Mouse (Mus musculus): Measurements from ENCODE around the gene Rprd2. TPM values are rescaled to one million over a fixed set of nuclear protein-coding genes. Genes with fewer than 3 reads are reported as not detected.
A peak's percentile ranks its signal among the peaks of the same experiment; 100 is the strongest.
"Not testable (repeated sequence)": the region's sequence is repeated elsewhere in the genome, so short reads cannot be mapped to it uniquely, and the experiment has no call there.

Rprd2 gene
- polyA plus RNA-seq, 1 experiment, result 12.5 TPM

DNA sequence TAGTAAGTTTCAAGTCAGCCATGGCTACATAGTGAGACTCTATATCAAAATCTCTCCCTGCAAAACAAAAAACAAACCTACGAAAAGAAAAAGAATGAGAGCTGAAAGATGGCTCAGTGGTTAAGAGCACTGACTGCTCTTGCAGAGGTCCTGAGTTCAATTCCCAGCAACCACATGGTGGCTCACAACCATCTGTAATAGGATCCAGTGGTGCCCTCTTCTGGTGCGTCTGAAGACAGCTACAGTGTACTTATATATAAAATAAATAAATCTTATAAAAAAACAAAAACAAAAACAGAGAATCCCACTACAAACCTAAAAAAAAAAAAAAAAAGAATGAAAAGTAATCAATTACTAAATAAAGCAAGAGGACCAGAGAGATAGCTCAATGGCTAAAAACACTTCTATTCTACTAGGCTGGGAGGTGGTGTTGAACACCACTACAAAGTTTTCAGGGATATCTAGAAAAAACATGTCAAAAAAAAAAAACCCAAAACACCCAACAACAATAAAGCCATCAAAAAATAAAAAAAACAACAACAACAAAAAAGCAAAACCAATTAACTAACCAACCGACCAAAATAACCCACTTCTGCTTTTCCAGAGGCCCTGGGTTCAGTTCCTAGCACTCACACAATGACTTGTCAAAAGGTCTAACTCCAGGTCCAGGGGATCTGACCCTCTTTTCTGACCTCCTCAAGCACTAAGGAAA lies 24.0 kb upstream of the Rprd2 start:
- Histone ChIP-seq H3K4me1 (ENCODE audit: control insufficient read depth, insufficient read depth, insufficient read length, low read length) (no peaks in the 10 kb centered on the region), H3K27ac (replicated peaks; ENCODE audit: low read depth, low read length) (no peak overlapping the region), H3K4me3 (ENCODE audit: insufficient read depth, low read depth, low read length) (no peak overlapping the region)

DNA sequence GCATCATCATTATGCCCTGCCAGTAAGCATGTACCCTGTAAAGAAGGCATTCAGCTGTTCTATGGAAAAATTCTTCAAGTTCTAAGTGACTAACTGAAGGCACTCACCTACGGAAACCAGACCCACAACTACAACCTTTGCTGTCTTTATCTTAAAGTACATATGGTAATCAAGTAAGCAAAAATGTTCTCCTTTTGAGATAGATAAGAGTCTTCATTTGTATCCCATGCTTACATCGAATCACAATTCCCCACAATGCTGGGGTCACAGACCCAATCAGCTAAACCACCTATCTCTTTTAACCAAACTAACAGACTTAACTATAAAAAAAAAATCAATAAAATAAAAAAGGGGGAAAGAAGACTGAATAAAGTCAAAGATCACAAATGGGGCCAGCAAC lies 20.6 kb upstream of the Rprd2 start:
- no peak overlapping the region for H3K27ac ChIP-seq (replicated peaks; ENCODE audit: low read depth, low read length)
- H3K4me3 ChIP-seq (ENCODE audit: insufficient read depth, low read depth, low read length), result no peak overlapping the region
- no peaks in the 10 kb centered on the region for H3K4me1 ChIP-seq (ENCODE audit: control insufficient read depth, insufficient read depth, insufficient read length, low read length)

DNA sequence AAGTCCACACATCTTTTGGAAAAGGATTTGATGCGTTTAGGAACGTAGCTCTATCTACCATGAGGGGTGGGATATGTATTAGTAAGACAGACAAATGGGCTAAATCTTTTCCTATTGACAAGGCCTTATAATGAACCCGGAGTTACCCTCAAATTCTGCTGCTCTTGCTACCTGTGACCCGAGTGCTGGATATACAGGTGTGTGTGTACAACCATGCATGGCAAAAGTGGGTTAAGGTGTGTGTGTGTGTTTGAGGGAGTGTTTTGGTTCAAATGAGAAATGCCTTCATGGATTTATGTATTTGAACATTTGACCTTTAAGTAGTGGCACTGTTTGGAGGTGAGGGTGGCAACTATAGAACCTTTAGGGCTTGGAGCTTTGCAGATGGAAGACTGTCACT lies 10.4 kb upstream of the Rprd2 start:
- H3K4me1 ChIP-seq (ENCODE audit: control insufficient read depth, insufficient read depth, insufficient read length, low read length), result no peaks in the 10 kb centered on the region
- H3K4me3 ChIP-seq (ENCODE audit: insufficient read depth, low read depth, low read length), result no peak overlapping the region
- no peak overlapping the region for H3K27ac ChIP-seq (replicated peaks; ENCODE audit: low read depth, low read length)

DNA sequence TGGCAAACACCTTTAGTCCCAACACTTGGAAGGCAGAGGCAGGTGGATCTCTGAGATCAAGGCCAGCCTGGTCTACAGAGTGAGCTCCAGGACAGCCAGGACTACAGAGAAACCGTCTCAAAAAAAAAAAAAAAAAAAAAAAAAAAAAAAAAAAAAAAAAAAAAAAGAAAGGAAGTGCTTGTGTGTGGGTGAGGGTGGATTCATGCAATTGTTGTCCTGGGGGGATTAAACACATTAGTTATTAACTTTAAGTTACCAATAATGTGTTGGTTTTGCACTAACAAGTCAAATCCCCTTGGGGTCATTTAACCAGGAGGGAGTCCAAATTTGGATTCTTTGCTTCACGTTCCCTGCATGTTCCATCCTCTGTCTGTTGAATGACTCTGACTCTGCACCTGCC lies 7.6 kb upstream of the Rprd2 start:
- Histone ChIP-seq H3K4me3 (ENCODE audit: insufficient read depth, low read depth, low read length) (no peak overlapping the region), H3K27ac (replicated peaks; ENCODE audit: low read depth, low read length) (no peak overlapping the region), H3K4me1 (ENCODE audit: control insufficient read depth, insufficient read depth, insufficient read length, low read length) (no peaks in the 10 kb centered on the region)

DNA sequence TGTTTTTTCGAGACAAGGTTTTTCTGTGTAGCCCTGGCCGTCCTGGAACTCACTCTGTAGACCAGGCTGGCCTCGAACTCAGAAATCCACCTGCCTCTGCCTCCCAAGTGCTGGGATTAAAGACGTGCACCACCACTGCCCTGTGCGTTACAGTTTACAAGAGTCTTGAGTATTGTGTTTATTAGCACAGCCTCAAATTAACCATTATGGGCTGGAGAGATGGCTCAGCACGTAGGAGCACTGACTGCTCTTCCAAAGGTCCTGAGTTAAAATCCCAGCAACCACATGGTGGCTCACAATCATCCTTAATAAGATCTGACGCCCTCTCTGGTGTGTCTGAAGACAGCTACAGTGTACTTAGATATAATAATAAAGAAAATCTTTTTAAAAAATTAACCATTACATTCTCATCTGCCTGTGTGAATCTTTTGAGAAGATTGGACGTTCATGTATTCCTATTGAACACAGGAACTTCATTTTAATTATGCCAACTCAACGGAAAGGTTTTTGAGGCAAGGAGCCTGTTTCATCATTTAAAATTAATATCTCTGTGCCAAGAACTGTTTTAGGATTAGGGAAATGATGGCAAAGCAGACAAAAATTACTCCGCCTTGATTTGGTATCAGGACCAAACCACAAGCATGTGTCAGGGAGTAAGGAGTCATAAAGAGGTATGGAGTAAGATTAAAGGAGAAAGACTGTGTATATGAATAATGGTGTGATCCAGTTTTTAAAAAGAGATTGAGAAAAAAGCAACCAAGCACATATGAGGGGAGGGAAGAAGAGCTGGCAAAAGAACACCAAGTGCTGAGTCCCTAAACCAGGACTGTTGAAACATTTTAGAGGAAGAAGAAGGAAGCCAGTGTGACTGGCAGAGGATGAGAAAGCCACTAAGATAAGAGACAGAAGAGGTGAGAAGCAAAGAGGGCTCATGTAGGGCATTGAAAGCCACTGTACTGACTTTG lies 1.7 kb upstream of the Rprd2 start:
- Histone ChIP-seq H3K4me1 (ENCODE audit: control insufficient read depth, insufficient read depth, insufficient read length, low read length) (no peaks in the 10 kb centered on the region; the same call in 1 of the 2 replicates), H3K27ac (replicated peaks; ENCODE audit: low read depth, low read length) (peak overlapping the region; percentile 84), H3K4me3 (ENCODE audit: insufficient read depth, low read depth, low read length) (peak overlapping the region; percentile 75)

GRCm38 (mm10) chr3:95819351-95819985 lies 805 bp upstream of the Rprd2 start:
- H3K4me1 ChIP-seq (ENCODE audit: control insufficient read depth, insufficient read depth, insufficient read length, low read length), result no peaks in the 10 kb centered on the region; the same call in 1 of the 2 replicates

GRCm38 (mm10) chr3:95818026-95818511 lies 594 bp downstream of the Rprd2 start:
- H3K4me3 ChIP-seq (ENCODE audit: insufficient read depth, low read depth, low read length), result peak overlapping the region; percentile 96
- H3K4me1 ChIP-seq (ENCODE audit: control insufficient read depth, insufficient read depth, insufficient read length, low read length), result no peaks in the 10 kb centered on the region; the same call in 1 of the 2 replicates
- H3K27ac ChIP-seq (replicated peaks; ENCODE audit: low read depth, low read length), result peak overlapping the region; percentile 99

More at GRCm38 (mm10) chr3:95819351-95819985, 805 bp upstream of the Rprd2 start:
- Histone ChIP-seq H3K27ac (replicated peaks; ENCODE audit: low read depth, low read length) (peak overlapping the region; percentile 96), H3K4me3 (ENCODE audit: insufficient read depth, low read depth, low read length) (peak overlapping the region; percentile 75)

- no peak overlapping the region for H3K27ac ChIP-seq (replicated peaks; ENCODE audit: low read depth, low read length)
- H3K4me3 ChIP-seq (ENCODE audit: insufficient read depth, low read depth, low read length), result no peak overlapping the region; the same call in 1 of the 2 replicates
These were observed 2.0 kb downstream of the Rprd2 start for GRCm38 (mm10) chr3:95816681-95817080.

GRCm38 (mm10) chr3:95808384-95808783 lies 10.3 kb downstream of the Rprd2 start:
- Histone ChIP-seq H3K27ac (replicated peaks; ENCODE audit: low read depth, low read length) (no peak overlapping the region), H3K4me1 (ENCODE audit: control insufficient read depth, insufficient read depth, insufficient read length, low read length) (no peaks in the 10 kb centered on the region; the same call in none of the 2 replicates), H3K4me3 (ENCODE audit: insufficient read depth, low read depth, low read length) (no peak overlapping the region)

More at GRCm38 (mm10) chr3:95816681-95817080, 2.0 kb downstream of the Rprd2 start:
- no peaks in the 10 kb centered on the region; the same call in 1 of the 2 replicates for H3K4me1 ChIP-seq (ENCODE audit: control insufficient read depth, insufficient read depth, insufficient read length, low read length)

DNA sequence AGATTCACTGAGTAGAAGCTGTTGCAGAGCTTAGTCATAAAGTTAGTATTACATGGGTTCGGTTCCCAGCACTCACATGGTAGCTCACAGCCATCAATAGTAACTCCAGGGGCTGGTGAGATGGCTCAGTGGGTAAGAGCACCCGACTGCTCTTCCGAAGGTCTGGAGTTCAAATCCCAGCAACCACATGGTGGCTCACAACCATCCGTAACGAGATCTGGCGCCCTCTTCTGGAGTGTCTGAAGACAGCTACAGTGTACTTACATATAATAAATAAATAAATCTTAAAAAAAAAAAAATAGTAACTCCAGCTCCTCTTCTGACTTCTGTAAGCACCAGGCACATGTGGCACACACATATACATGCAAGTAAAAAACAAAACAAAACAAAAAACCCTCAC lies 11.0 kb downstream of the Rprd2 start:
- H3K4me1 ChIP-seq (ENCODE audit: control insufficient read depth, insufficient read depth, insufficient read length, low read length); H3K4me3 ChIP-seq (ENCODE audit: insufficient read depth, low read depth, low read length); H3K27ac ChIP-seq (replicated peaks; ENCODE audit: low read depth, low read length): not testable (repeated sequence)

- Histone ChIP-seq H3K27ac (replicated peaks; ENCODE audit: low read depth, low read length) (no peak overlapping the region), H3K4me1 (ENCODE audit: control insufficient read depth, insufficient read depth, insufficient read length, low read length) (no peaks in the 10 kb centered on the region; the same call in none of the 2 replicates), H3K4me3 (ENCODE audit: insufficient read depth, low read depth, low read length) (no peak overlapping the region)
These were observed 12.0 kb downstream of the Rprd2 start for GRCm38 (mm10) chr3:95806677-95807076.

- no peak overlapping the region for H3K4me3 ChIP-seq (ENCODE audit: insufficient read depth, low read depth, low read length)
- no peaks in the 10 kb centered on the region; the same call in 1 of the 2 replicates for H3K4me1 ChIP-seq (ENCODE audit: control insufficient read depth, insufficient read depth, insufficient read length, low read length)
These were observed 14.8 kb downstream of the Rprd2 start for GRCm38 (mm10) chr3:95803851-95804250.

DNA sequence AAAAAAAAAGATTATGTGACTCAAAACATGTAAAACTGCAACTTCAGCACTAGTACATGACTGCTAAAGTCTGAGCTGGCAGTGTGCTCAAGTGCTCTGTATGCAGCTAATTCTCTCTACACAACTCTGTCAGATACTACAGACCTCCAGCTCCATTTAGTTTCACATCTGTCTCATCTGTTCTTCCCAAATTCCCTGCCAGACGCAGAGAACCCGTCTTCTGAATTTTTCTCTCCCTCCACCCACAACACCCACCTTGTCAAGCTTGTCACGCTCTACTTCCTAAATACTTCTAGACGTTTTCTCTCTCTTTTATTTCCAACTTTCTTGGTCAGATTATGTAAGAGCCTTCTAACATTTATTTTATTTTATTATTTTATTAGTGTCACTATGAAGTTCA lies 19.9 kb downstream of the Rprd2 start:
- Histone ChIP-seq H3K27ac (replicated peaks; ENCODE audit: low read depth, low read length) (no peak overlapping the region), H3K4me1 (ENCODE audit: control insufficient read depth, insufficient read depth, insufficient read length, low read length) (peaks cover 7% of the 10 kb centered on the region), H3K4me3 (ENCODE audit: insufficient read depth, low read depth, low read length) (no peak overlapping the region)

More at GRCm38 (mm10) chr3:95803851-95804250, 14.8 kb downstream of the Rprd2 start:
- H3K27ac ChIP-seq (replicated peaks; ENCODE audit: low read depth, low read length), result no peak overlapping the region

DNA sequence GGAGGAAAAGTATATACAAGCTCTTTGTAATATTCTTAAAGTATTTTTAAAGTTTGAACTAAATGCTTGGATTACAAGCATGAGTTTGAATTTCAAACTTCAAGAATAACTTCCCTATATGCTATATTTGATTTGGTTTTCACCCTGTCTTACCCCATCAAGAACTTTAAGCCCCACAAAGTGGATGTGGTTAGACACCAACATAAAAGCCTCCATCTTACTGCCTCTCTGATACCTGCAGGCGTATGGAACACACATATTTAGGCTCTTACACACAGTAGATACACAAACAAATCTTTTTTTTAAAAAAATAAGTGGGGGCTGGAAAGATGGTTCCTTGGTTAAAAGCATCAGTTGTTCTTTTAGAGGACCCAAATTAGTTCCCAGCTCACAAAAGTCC lies 24.4 kb downstream of the Rprd2 start:
- H3K27ac ChIP-seq (replicated peaks; ENCODE audit: low read depth, low read length), result no peak overlapping the region
- H3K4me1 ChIP-seq (ENCODE audit: control insufficient read depth, insufficient read depth, insufficient read length, low read length), result peaks cover 7% of the 10 kb centered on the region
- H3K4me3 ChIP-seq (ENCODE audit: insufficient read depth, low read depth, low read length), result no peak overlapping the region

DNA sequence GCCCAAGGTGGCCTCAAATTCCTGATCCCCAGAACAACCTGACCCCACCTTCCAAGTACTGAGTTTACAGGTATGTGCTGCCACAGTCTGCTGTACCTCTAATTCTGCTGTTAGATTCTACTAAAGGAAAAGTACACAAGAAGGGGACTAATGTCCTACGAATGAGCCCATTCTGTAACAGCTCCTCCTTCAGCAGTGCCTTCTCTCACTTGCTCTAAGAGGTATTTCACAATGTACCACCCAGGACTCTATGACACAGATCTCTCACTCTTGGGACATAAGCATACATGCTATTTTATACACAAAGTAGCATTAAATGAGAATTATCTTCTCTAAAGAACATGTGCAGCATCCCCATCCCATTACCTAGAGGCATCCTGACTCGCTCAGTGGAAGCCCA lies 25.0 kb downstream of the Rprd2 start:
- H3K27ac ChIP-seq (replicated peaks; ENCODE audit: low read depth, low read length), result no peak overlapping the region
- peaks cover 7% of the 10 kb centered on the region for H3K4me1 ChIP-seq (ENCODE audit: control insufficient read depth, insufficient read depth, insufficient read length, low read length)
- H3K4me3 ChIP-seq (ENCODE audit: insufficient read depth, low read depth, low read length), result no peak overlapping the region
